Comparison of ENCODE assay signal across 26 mouse cellular contexts in the genomic region with DNA sequence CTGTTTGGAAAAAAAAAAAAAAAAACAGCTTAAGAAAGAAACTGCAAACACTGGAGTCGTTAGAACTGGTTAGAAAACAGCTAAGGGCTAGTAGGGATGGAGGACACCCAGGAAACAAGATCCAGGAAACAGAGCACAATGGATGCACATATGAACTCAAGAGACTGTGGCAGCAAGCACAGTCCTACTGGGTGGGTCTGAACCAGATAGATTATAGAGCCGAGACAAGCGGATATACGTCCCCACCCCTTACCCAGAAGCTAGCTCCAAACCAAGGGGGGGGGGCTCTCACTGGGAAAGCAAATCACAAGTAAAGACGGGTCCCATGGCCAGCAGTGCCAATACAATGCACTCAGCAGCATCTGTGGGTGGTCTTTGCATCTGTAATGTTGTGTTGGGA. TPM values are rescaled to one million over a fixed set of nuclear protein-coding genes. Genes with fewer than 3 reads are reported as not detected.
"Had no signal": no experiment of that assay in that cellular context is flagged by ENCODE, and none has a peak within 500 bp of the region (broad histone marks: within the 10 kb centered on the region; RNA-seq: fewer than 3 reads in every experiment).

No protein-coding gene starts in this region.

- H3K36me3 ChIP-seq: heart, embryonic 10.5 days; heart, embryonic 12.5 days; hindbrain, embryonic 10.5 days; hindbrain, embryonic 12.5 days; intestine, embryonic 15.5 days; kidney, embryonic 15.5 days; limb, embryonic 13.5 days; limb, embryonic 15.5 days had no signal

- H3K9me3 ChIP-seq: heart, embryonic 10.5 days; heart, embryonic 12.5 days; hindbrain, embryonic 10.5 days; hindbrain, embryonic 12.5 days; intestine, embryonic 15.5 days; kidney, embryonic 15.5 days; limb, embryonic 13.5 days; limb, embryonic 15.5 days had no signal

- DNase-seq: gastrocnemius, adult 2 months; gastrocnemius, postnatal 10 days; gastrocnemius, postnatal 25 days; heart, adult 18-20 months; heart, postnatal 10 days; heart, postnatal 4 days; kidney, adult 11 months; kidney, adult 2 months; kidney, adult 9 months; kidney, postnatal 14 days; kidney, postnatal 36 days; layer of hippocampus, adult 9-11 months; layer of hippocampus, postnatal 36 days; left cerebral cortex, postnatal 4 days had no signal

- H3K27ac ChIP-seq: gastrocnemius, adult 2 months; heart, embryonic 10.5 days; hindbrain, embryonic 10.5 days; hindbrain, embryonic 12.5 days; hindbrain, embryonic 14.5 days; intestine, embryonic 15.5 days; kidney, embryonic 15.5 days; kidney, postnatal 0 days; limb, embryonic 13.5 days; limb, embryonic 15.5 days had no signal

- ATAC-seq: hindbrain, embryonic 16.5 days; inflammation-experienced regulatory T-cells, adult 6 months; intestine, embryonic 15.5 days had no signal

- H3K4me3 ChIP-seq: gastrocnemius, adult 2 months; heart, embryonic 10.5 days; heart, embryonic 12.5 days; hindbrain, embryonic 10.5 days; hindbrain, embryonic 12.5 days; intestine, embryonic 15.5 days; kidney, embryonic 15.5 days; limb, embryonic 13.5 days; limb, embryonic 15.5 days had no signal

- H3K4me2 ChIP-seq: heart, embryonic 12.5 days; hindbrain, embryonic 12.5 days; hindbrain, embryonic 14.5 days; intestine, embryonic 15.5 days; kidney, embryonic 15.5 days; limb, embryonic 13.5 days; limb, embryonic 15.5 days had no signal

- H3K27me3 ChIP-seq: heart, embryonic 12.5 days; hindbrain, embryonic 12.5 days; intestine, embryonic 15.5 days; kidney, embryonic 15.5 days; limb, embryonic 13.5 days; limb, embryonic 15.5 days had no signal

- H3K9ac ChIP-seq: heart, embryonic 12.5 days; hindbrain, embryonic 12.5 days; hindbrain, embryonic 14.5 days; intestine, embryonic 15.5 days; kidney, embryonic 15.5 days; limb, embryonic 13.5 days; limb, embryonic 15.5 days had no signal

- H3K4me1 ChIP-seq: intestine, embryonic 15.5 days; kidney, embryonic 15.5 days; limb, embryonic 15.5 days had no signal

RNA-seq across cellular contexts. Expression of gene Cmbl, which starts 46.2 kb away (rescaled TPM):
- polyA plus RNA-seq: inflammation-experienced regulatory T-cells, adult 6 months had no signal
